Mouse (Mus musculus) heart, postnatal 36 days (tissue): ENCODE data around the gene Sox10. TPM values are rescaled to one million over a fixed set of nuclear protein-coding genes. Genes with fewer than 3 reads are reported as not detected.
A peak's percentile ranks its signal among the peaks of the same experiment; 100 is the strongest.

Source experiments
- DNase-seq, 2 experiments: peaks; one replicate each; pipeline ENCODE4 v3.0.0; 2021 to 2022
- intact Hi-C: fragments of 180-260 bp; cut with DNase I; formaldehyde crosslinking; loops from one replicate; pipeline ENCODE4 v1.15.1; 2025
- total RNA-seq, 2 experiments: library from RNA; stranded (reverse); gene quantifications; 2 replicates each; pipeline ENCODE4 v1.2.3; 2021

The Sox10 gene
- total RNA-seq = 1 to 10 TPM; 1.4 to 1.6 TPM

DNA sequence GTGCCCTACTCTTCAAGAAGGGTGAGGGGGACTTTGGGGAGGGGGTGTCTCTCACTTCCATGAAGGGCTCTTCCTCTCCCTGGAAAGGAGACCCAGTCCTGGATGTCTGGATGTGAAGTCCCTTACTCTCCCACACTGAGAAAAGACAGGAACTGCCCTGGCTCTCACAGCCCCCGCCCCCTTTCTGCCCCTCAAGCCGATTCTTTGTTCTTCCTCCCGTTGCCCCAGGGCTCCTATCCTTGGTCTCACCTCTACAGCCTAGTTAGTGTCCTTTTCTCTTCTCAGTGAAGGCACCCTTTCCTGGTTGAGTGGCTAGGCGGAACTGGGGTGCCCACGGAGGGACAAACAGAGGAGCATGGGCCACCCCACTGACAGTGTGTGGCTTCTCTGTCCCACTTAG is at the start of gene Sox10:
Gene Sox10 (minus strand): TSS at position 101 of the 400 bp plus-strand sequence.
- intact Hi-C loops = no loop called here
- no peak for DNase-seq

DNA sequence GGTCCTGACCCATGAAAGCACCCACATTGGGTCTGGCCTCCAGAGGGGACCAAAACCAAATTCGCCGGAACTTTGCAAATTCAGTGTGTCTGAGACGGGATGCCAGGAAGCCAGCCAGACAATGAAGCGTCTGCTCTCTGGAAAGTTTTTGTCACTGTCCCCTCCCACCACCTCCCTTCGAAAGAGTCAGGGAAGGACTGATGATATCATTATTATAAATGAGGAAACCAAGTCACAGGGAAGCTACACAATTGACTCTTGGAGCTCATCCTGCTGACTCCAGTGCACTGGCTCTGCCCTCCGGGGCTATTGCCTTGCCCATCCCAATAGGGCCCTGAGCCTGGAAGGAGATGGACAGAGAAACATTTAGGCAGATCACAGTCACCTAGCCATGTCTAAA is 48.6 kb upstream of the Sox10 start:
- intact Hi-C loops = no loop called here
- no peak for DNase-seq

GRCm38 (mm10) chr15:79212750-79213446 is 47.9 kb upstream of the Sox10 start:
- DNase-seq = no peak

DNA sequence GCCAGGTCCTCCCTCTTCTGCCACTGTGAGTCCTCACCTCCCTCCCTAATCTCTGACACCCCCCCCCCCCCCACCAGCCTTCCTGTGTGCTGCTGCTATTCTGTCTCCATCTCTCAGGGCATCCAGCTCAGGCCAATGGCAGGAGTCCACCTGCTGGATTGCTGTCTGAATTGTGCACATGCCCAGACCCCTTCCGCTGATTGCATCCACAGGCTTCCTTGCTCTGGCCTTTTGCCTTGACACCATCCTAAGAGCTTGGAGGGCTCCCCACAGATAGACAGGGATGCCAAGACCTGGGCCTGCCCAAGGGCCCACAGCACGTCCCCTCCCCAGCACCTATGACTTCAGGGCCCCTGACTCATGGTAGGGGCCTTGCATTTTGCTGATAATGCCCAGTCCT is 45.3 kb upstream of the Sox10 start:
- no peak for DNase-seq
- intact Hi-C loops = no loop called here

More at GRCm38 (mm10) chr15:79212750-79213446, 47.9 kb upstream of the Sox10 start:
- intact Hi-C loops = no loop called here

- peak in 1 of 2 experiments; percentile 48 for DNase-seq
- intact Hi-C loops = no loop called here
These were observed 43.9 kb upstream of the Sox10 start for GRCm38 (mm10) chr15:79208758-79209439.

DNA sequence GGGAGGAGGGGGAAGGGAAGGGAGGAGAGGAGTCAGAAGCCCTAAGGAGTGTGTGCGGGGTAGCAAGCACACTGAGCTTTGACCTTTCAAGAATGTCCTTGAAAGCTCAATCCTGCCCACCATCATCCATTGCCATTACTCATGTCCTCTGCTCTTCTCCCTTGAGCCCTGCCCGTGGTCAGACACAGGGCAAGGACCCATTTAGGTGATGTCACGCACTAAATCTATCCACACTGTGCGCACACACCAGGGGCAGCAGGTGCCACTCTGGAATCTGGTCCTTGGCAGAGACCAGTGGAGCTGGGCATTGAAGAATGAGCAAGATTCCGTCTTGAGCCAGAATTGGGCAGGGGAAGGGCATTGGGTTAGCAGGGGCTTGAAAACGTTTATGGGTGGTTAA is 43.2 kb upstream of the Sox10 start:
- intact Hi-C loops = no loop called here
- DNase-seq = no peak

DNA sequence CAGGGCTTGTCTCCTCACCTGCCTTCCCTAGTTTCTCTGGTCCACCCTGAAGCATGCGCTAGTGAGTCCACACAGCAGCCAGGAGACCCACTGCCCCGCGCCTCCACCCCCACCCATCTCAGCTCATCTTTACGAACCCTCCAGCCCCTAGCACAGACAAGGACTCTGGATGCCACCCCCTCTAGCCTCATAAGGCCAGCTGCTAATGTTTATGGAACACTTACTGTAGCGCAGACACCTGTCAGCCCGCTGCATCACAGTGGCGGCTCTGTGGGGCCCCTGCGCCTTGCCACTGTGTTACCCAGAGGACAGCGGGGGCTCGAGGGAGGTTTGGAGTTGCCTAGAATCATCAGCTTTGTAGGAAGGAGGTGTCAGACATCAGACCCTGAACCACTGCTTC is 37.5 kb upstream of the Sox10 start:
- intact Hi-C loops = no loop called here
- no peak for DNase-seq

DNA sequence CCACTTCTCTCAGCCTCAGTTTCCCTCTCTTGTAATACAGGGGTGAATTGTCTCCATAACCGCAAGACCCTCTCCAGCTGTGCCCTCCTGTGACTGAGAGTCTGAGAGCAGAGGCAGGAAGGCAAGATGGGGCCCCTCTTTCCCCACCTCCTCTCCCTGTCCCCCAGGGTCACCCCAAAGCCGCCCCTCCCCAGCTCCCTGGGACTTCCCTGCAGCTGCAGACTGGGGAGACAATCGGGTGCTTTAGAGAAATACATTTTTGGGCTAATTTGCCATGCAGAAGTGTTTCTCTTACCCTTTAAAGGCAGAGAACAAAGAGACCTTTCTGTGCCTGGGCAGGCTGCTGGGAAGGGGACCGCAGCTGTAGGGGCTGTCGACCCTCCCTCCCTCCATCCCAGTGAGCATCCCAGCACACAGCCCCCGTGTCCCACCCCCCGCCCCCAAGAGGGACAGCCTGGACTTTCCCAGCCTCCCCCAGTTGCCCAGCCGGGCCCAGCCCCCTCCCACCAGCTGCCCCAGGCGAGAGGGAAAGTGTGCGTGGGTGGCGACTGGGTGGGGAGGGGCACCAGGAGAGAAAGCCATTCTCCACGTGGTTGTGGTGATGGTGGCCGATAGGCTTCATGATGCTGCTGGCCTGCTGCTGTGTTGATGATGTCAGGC is 36.6 kb upstream of the Sox10 start:
- intact Hi-C loops = no loop called here

GRCm38 (mm10) chr15:79199390-79199976 is 34.4 kb upstream of the Sox10 start:
- no peak for DNase-seq
- intact Hi-C loops = no loop called here

More for the DNA sequence above, 36.6 kb upstream of the Sox10 start:
- no peak for DNase-seq

DNA sequence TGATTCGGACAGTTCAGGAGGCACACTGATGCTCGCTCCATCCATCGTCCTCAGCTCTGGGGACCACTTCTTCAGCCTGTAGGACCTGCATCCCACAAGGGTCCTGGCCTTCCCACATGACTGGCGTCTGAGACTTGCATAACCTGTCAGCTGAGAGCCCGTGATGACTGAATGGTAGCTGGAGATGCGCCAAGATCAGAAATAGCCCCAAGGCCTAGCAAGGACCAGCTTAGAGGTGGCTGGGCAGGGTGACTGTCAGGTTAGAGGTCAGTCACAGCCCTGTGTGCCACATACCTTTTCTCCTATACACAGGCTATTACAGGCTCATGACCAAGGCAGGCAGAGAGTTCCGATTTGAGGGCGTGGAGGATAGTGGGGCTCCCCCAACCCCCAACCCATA is 30.5 kb upstream of the Sox10 start:
- DNase-seq = peak; percentile 30 to 51
- intact Hi-C loops = no loop called here

DNA sequence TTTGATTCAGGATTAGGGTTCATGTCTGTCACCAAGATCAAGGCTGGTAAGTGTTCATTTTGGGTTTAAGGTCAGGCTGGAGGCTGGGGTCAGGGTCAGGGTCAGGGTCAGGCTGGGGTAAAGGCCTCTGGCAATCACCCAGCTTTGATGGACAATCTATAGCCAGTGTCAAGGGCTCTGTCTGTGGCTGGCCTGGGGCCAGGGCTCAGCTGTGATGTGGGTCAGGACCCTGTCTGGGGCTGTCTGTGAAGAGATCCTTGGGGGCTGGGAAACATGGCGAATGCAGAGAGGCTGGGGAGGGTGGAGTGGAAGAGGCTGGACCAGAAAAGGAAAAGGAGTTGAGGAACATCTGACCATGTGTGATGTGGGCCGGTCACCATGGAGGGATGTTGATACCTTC is 29.9 kb upstream of the Sox10 start:
- intact Hi-C loops = no loop called here
- DNase-seq = no peak

DNA sequence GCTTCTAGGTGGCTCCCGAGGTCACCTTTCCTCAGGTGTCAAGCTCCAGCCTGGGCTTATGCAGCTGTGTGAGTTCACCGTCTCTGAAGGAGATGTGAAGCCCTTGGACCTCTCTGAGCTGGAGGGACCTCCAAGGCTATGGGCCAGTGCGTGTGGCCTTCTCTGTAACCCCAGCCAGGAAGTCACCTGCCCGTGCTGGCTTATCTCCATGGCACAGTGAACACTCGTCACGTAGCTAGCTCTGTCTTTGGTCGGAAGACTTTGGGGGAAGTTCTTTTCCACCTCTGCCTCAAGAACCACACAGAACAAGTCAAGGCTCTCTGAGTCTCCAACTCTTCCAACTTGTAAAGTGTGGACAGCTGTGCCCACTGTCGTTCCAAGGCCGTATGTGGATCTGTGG is 29.0 kb upstream of the Sox10 start:
- DNase-seq = no peak

GRCm38 (mm10) chr15:79192885-79193845 is 28.1 kb upstream of the Sox10 start:
- intact Hi-C loops = no loop called here
- peak; percentile 28 to 43 for DNase-seq

More for the DNA sequence above, 29.0 kb upstream of the Sox10 start:
- intact Hi-C loops = no loop called here

DNA sequence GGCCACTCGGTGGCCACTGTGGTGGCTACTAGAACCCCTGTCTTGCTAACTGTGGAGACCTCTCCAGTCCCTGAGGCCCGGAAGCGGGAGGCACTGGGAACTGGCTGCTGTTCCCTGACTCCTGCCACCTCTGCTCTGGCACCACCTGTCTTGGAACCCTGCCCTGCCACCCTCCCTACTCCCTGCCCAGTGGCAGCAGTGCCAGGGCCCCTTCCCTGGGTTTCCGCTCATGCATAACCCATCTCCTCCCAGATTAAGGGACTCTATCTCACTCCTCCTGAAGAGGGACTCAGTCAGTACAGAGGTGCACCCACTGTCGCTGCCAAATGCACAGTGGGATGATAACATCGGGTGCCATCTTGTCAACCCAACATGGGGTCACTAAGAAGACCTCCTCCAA is 27.4 kb upstream of the Sox10 start:
- no peak for DNase-seq
- intact Hi-C loops = no loop called here

GRCm38 (mm10) chr15:79191426-79191825 is 26.4 kb upstream of the Sox10 start:
- intact Hi-C loops = no loop called here
- no peak for DNase-seq

- intact Hi-C loops = no loop called here
- no peak for DNase-seq
These were observed 22.8 kb upstream of the Sox10 start for GRCm38 (mm10) chr15:79187819-79188218.

DNA sequence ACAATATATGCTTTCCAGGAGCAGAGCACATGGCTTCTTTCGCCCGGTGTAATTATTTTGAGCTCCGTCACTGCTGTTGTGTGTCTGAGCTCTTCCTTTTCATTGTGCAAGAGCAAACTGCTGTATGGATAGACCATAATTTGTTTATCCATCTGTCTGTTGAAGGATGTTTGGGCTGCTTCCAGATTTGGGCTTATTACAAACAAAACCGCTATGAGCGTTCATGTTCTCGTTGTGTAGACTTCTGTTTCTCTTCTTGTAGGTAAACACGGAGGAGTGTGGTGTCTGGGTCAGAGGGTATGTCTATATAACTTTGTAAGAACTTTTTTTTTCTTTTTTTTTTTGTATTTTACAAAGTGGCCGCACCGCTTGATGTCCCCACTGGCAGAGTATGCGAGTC is 20.2 kb upstream of the Sox10 start:
- DNase-seq = no peak
- intact Hi-C loops = no loop called here

DNA sequence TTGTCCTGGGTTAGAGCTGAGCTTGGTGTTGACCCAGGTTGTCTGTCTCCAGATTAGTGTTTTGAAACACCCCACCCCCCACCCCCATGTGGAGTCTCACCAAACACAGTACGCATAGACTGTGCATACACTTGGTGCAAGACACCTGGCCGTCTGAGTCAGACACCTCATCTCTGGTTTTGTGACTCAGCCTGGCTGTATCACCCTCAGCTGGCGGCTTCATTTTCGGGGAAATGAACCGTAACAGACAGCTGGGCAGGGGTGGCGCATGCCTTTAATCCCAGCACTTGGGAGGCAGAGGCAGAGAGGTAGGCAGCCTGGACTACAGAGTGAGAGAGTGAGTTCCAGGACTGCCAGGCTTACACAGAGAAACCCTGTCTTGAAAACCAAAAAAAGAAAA is 11.9 kb upstream of the Sox10 start:
- no peak for DNase-seq
- intact Hi-C loops = no loop called here

- intact Hi-C loops = no loop called here
- no peak for DNase-seq
These were observed 1.7 kb upstream of the Sox10 start for GRCm38 (mm10) chr15:79166712-79167111.

DNA sequence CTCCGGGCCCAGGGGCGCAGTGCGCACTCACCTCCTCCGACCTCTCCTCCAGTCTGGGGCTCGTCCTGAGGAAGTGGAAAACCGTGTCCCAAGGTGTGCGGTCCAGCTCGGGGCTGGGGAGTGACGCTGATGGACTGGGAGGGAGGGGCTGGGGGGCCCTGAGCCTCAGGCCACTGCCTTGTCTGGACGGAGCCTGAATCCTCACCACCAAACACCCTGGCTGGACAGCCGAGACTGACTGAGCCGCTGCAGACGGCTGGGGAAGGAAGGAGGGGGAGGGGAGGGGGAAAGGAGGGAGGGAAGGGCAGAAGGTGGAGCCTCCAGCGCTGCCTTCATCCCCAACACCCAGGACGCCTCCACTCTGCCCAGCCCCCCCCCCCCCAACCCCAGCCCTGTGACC is 789 bp downstream of the Sox10 start:
- DNase-seq = no peak
- intact Hi-C loops = no loop called here
